Mouse (Mus musculus): ENCODE data around the gene Tnni1.

Tnni1 gene

DNA sequence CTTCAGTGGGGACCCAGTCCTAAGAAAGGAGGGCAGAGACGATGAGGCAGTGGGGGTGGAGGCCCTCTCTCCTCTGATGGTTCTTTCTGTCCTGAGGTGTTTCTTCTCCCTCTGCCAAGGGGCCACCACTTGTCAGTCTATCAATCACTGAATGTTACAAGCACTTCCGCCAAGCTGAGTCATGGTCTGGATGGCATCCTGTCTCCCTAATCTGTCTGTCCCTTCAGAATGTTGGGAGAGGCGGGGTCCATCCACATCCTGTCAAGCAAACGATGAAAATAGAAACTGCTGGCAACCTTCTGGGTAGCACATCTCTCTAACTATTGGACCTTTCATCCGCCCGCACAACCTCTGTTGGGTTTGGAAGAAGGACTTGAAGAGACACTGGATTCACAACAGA is 65.2 kb downstream of the Tnni1 start:
- peak; percentile 65 for DNase-seq (ENCODE audit: low read depth)

DNA sequence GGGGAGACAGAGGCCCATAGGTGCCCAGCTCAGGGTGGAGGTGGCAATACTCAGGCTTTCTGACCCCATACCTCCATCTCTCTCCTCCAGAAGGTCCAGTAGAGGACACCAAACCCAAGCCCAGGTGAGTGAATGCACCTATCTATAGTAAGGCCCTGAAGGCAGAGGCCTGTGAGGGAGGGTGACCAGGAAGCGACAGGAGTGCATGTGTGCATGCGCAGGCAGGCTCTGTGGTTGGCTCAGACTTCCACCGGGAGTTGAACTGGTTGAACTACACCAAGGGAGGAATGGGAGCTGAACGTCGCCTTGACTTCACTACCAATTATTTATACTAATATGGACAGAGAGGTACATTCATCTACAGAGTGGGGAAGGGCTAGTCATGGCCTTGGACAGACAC is 67.4 kb downstream of the Tnni1 start:
- no peak for DNase-seq (ENCODE audit: low read depth)

DNA sequence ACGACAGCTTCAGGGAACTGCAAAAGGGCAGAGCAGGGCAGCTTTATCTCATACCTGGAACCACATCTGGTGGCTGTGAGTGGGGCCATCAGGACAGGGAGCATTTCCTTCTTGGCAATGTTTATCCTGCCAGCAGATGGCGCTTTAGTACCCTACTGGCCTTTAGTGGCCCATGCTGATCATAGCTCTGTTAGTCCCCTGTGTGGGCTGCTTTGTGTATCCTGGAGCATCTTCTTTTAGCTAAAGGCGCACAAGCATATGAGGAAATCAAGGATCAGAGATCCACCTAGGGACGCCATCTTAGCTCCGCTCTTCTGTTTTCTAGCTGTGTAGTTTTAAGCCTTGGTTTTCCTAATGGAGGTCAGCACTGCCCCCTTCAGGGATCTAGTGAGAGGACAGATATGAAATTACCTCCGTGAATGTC is 67.9 kb downstream of the Tnni1 start:
- DNase-seq (ENCODE audit: low read depth) = peak; percentile 69

DNA sequence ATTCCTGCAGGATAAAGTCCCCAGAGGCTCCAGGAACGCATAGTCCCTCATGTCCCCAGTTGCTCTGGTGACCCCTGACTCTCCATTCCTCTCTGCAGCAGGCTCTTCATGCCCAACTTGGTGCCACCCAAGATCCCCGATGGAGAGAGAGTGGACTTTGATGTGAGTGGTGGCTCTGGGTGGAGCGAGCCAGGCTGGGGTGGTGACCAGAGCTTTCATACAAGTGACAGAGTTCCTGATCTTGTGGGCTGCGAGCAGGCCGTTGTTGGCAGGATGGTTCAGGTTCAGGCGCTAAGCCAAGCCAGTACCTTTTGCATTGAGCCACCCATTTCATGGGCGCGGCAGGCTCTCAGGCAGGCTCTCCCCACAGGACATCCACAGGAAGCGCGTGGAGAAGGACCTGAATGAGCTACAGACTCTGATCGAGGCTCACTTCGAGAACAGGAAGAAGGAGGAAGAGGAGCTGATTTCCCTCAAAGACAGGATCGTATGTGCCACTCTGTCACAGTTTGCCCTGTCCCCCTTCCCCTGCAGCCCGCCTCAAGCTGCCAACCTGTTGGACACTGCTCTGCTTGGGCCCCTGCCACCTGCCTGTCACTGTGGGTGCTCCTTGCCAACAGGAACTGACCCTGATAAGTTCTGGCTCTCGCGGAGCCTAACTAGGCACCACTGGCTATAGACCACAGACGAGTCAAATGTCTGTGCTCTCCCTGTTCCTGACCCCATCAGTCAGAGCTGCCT is 68.5 kb downstream of the Tnni1 start:
- no peak for DNase-seq (ENCODE audit: low read depth)

DNA sequence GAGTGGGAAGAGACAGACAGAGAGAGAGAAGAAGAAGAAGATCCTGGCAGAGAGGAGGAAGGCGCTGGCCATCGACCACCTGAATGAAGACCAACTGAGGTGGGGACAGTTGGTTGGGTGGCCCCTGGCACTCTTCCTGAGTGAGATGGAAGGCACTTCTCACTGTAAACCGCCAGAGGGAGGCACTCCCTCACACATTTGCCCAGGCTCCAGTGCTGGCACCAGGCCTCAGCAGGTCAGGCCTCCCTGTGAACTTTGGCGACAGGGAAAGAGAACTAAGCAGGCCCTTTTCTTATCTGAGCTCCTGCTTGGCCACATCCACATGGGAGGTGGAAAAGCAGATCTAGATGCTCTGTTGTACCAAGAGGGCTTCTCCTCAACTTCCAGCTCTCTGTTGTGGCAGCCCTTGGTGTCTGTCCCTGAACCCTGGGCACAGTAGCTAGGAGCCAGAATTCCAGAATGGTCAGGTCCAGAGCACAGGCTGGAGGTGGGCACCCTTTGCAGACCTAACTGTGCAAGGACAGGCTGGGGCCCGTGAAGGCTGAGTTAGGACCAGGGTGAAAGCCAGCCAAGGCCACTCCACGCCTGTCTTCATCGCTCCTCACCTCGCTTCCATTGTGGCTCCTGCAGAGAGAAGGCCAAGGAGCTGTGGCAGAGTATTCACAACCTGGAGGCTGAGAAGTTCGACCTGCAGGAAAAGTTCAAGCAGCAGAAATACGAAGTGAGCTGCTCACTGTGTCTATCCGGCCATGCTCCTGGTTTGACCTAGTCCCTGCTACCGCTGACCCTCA is 71.7 kb downstream of the Tnni1 start:
- DNase-seq (ENCODE audit: low read depth) = peak; percentile 85

DNA sequence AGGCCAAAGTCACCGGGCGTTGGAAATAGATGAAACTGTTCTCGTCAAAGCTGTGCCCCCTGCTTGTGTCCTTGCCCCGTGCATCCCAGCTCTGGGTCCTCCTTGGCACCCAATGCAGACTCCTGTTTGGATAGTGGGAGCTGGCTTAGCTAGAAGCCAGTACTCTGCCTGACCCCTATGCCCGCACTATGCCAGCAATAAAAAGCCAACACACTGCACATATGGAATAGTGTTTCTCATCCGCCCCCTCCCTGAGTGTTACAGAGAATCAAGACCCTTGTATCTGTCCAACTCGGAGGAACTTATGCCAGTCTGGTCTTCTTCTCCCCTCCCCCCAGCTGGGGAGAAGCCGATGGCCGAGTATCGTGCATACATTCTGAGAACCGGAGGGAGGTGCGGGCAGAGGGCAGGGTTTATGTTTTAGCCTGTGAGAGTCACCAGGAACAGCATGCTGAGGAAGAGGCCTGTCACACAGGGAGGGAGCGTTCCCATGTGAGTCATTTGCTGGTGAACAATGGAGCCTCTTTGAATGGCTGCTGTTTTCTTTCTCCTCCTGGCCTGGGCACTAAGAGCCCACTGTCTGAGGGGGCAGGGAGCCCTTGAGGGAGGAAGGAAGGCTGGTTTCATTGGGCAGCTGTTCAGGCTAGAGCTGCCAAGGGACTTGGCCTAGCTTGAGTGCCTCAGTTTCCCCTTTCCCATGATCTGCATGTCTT is 73.0 kb downstream of the Tnni1 start:
- peak; percentile 71 for DNase-seq (ENCODE audit: low read depth)

DNA sequence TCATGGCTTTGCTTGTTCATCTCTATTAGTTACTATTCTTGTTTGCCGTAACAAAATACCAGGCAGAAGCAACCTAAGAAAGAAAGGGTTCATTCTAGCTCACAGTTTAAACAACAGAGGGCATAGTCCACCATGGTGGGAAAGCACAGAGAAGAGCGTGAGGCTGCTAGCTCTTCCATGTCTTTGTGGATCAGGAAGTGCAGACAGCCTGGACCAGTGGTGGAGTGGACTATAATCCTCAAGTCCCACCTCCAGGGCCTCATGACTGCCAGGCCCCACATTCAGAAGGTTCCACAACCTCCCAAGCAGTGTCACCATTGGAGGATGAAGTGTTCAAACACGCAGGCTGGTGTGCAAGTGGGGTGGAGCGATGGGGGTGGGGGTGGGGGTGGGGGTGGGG is 74.0 kb downstream of the Tnni1 start:
- DNase-seq (ENCODE audit: low read depth) = no peak

DNA sequence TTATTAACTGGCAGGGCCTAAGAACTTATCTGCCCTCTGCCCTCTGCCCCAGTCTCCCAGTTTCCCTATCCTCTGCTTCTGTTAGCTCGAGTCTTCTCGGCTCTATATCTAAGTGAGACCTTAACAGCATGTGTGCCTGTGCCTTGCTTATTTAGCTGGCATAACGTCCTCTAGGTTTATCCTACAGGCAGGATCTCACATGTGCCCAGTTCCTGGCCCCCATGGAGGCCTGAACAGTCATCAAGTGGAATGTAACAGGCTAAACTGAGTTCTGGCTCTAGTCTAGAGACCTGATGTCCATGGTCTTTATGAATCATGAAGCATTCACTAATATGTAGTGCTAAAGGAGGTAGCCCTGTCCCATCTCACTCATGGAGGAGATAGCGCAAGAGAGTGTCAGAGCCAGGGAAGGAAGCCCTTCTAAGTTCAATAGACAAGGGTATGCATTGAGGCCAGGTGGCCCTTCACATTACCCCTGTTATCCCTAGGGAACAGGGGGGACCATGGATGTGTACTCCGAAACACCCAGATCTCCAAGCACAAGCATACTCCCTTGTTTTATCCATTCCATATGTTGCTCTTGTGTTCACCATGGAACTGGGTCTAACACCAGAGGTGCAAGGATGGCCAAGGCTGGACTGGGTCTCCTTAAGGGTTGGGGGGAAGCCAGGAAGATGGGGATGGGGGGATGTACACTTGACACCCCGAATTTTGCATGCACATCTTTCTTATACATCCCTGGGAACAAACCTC is 75.5 kb downstream of the Tnni1 start:
- DNase-seq (ENCODE audit: low read depth) = no peak

DNA sequence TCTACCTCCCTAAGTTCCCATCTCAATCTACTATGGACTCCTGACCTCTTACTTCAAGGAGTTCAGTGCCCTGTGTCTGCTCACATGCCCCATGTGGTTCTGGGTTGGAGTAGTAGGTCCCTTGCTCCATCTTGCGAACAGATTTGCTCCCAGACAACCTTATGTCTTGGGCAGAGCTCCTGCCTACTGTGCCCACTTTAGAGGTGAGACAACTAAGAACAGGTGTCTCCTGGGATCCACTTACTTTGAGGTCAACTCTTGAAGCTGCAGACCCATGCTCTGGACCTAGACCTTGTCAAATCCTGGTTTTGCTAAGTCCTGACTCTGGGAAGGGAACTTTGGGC is 76.1 kb downstream of the Tnni1 start:
- DNase-seq (ENCODE audit: low read depth) = no peak

DNA sequence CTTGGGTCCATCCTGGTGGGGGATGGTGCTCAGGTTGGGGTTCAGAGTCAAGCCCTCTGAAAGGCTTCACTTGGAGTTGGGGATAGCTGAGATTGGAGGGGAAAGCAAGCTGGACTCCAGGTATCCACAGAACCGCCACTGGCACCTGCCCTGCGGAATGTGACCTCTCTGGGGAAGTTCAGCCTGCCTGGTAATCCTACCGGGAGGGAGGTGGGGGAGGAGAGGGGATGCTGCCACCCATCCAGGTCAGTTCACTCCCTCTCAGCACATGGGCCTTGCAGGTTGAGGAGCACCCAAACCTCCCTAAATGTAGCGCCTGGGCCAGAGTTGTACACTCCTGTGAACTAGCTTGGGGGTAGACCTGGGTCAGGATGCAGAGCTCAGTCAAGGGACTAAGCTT is 76.8 kb downstream of the Tnni1 start:
- DNase-seq (ENCODE audit: low read depth) = no peak

DNA sequence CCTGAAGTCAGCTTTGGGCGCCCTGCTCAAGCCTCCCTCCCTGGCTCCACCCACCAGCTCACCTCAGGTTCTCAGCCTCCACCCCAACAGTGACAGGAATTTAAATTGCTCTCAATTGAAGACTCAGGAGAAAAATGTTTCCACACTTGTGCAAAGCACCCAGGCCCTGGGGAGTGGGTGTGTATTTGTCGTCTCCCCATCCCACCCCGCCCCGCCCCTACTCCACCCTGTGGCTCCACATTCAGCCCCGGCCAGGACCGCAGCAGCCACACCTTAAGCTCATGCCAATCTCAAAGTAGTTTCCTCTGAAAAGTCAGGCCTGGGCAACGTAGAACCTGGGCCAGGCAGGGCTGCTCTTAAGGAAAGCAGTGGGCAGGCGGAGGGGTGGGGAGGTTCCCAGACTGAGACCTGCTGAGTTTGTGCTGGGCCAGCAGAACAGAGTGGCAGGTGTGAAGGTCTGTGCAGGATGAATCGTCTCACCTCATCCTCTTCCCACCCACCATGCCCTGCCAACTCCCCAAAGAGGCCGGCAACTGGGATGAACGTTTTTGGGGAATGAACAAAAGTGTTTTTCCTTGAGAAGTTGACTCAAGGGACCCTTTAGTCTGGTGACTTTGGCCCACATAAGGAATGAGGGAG is 78.0 kb downstream of the Tnni1 start:
- no peak for DNase-seq (ENCODE audit: low read depth)

DNA sequence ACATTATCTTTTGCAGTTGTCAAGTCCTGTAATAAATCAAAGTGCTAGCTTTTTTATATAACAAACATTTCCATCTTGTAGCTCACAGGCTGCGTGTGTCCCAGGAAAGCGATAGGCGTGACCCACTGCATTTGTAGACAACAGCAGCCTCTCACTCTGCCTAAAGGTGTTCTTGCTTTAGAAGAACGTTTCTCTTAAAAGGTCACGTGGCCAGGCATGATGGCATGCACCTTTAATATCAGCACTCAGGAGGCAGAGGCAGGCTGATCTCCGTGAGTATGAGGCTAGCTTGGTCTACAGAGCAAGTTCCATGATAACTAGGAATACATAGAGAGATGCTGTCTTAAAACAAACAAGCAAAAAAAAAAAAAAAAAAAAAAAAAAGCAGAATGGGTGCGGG is 79.3 kb downstream of the Tnni1 start:
- no peak for DNase-seq (ENCODE audit: low read depth)

Measured in NIH3T3 (cell line).